Mouse (Mus musculus): ENCODE measurements at regions not wholly inside any gene's neighbourhood (a gene's known extent, or its start where the extent isn't known, plus 50 kb on each side); places are given as distances from the start of the nearest gene placed in this dataset.

DNA sequence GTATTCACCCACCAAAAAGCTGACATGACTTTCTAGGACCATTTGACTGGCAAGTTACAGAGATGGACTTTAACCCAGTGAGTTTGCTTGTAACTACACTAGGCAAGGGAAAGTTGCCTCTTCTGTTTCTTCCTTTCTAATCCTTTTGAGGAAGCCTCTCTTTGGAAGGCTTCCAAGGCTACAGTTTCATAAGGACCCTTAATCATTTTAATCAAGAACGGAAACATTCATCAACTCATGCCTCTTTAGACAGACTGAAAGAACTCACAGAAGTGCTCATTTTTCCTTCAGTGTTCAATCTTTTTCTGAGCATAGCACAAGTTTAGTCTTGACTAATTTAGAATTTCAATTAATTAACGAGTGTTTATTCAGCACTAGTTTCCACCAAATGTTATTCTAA is 84.2 kb downstream of the Ddx1 start:
- no peaks in the 10 kb centered on the region for H3K4me1 ChIP-seq (ENCODE audit: control insufficient read depth, low read depth, low read length)
- H3K9ac ChIP-seq (ENCODE audit: low read depth, low read length) = no peak overlapping the region
- H3K27ac ChIP-seq (ENCODE audit: low read length) = no peak overlapping the region
- WGBS (ENCODE audit: insufficient replicate concordance) = 61% methylated on average over 2 of the region's 2 CpGs
- no peaks in the 10 kb centered on the region for H3K36me3 ChIP-seq (ENCODE audit: control insufficient read depth, insufficient read depth)
- no peak for ATAC-seq (ENCODE audit: low read depth)
- H3K4me3 ChIP-seq (ENCODE audit: low read depth, low read length) = no peak overlapping the region
- no peaks in the 10 kb centered on the region for H3K9me3 ChIP-seq (replicated peaks; ENCODE audit: control insufficient read depth, low read length)
- H3K27me3 ChIP-seq (ENCODE audit: control insufficient read depth, insufficient read depth, low read depth, low read length) = no peaks in the 10 kb centered on the region
- H3K4me2 ChIP-seq (ENCODE audit: low read depth, low read length) = no peak overlapping the region

DNA sequence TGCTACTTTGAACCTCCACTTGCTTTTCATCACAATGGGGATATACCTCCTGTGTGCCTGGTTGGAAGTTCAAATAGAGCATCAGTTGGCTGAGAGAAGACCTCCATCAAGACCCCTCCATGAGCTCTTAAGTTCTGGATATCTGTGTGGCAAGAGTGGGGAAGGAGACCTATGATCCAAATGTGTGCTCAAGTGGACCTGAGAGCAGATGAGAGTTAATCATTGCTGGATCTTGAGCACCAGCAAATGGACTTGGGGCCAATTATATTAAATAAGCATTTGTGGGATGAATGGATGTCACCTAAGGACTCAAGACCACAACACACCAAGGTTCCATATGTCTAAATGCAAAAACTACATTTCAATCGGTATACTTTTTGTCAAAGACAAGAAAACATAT is 88.0 kb downstream of the Ddx1 start:
- Histone ChIP-seq H3K36me3 (ENCODE audit: control insufficient read depth, insufficient read depth) (no peaks in the 10 kb centered on the region), H3K27me3 (ENCODE audit: control insufficient read depth, insufficient read depth, low read depth, low read length) (no peaks in the 10 kb centered on the region), H3K9me3 (replicated peaks; ENCODE audit: control insufficient read depth, low read length) (no peaks in the 10 kb centered on the region), H3K4me1 (ENCODE audit: control insufficient read depth, low read depth, low read length) (no peaks in the 10 kb centered on the region), H3K4me3 (ENCODE audit: low read depth, low read length) (no peak overlapping the region), H3K27ac (ENCODE audit: low read length) (no peak overlapping the region), H3K9ac (ENCODE audit: low read depth, low read length) (no peak overlapping the region), H3K4me2 (ENCODE audit: low read depth, low read length) (no peak overlapping the region)
- WGBS (ENCODE audit: insufficient replicate concordance) = 67% methylated on average over 1 of the region's 1 CpGs
- no peak for ATAC-seq (ENCODE audit: low read depth)

- H3K9ac ChIP-seq (ENCODE audit: low read depth, low read length) = no peak overlapping the region
Observed at GRCm38 (mm10) chr12:13159346-13160055, 89.5 kb downstream of the Ddx1 start.

DNA sequence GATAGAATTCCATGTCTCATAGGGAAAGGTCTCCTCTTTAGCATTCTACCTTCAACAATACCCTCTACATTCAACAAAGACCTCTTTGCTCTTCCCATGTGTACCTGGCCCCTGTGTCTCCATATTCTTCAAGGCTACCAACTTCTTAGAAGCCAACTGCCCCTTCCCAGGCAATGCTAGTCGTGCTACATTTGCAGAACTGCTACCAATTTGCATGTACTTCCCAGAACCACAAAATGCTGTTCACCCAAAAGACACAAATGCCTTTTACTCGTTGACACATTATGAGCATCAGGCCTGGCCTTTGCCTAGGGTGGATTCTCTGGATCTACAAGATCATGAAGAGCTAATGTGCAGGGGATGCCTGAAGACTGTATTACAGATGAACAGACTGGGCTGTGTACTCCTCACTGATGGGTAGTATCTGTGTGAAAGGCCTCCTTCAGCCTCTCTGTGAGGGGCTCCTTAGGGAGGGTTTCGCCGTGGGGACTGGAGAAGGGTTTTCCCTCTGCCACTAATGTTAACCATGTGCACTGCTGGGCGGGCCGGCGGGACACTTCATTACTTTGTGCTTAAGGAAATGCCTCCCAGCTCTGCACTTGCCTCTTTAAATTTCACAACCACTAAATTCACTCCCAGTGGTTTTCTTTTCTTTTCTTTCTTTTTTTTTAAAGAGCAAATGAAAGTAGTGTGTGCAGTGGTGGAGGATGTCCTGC is 91.2 kb downstream of the Ddx1 start:
- H3K27me3 ChIP-seq (ENCODE audit: control insufficient read depth, insufficient read depth, low read depth, low read length) = no peaks in the 10 kb centered on the region
- no peak overlapping the region for H3K4me3 ChIP-seq (ENCODE audit: low read depth, low read length)
- H3K4me1 ChIP-seq (ENCODE audit: control insufficient read depth, low read depth, low read length) = no peaks in the 10 kb centered on the region
- no peaks in the 10 kb centered on the region for H3K9me3 ChIP-seq (replicated peaks; ENCODE audit: control insufficient read depth, low read length)
- no peak for ATAC-seq (ENCODE audit: low read depth)
- H3K27ac ChIP-seq (ENCODE audit: low read length) = no peak overlapping the region
- H3K4me2 ChIP-seq (ENCODE audit: low read depth, low read length) = no peak overlapping the region
- H3K9ac ChIP-seq (ENCODE audit: low read depth, low read length) = no peak overlapping the region
- H3K36me3 ChIP-seq (ENCODE audit: control insufficient read depth, insufficient read depth) = no peaks in the 10 kb centered on the region
- 63% methylated on average over 7 of the region's 7 CpGs for WGBS (ENCODE audit: insufficient replicate concordance)

More at GRCm38 (mm10) chr12:13159346-13160055, 89.5 kb downstream of the Ddx1 start:
- Histone ChIP-seq H3K36me3 (ENCODE audit: control insufficient read depth, insufficient read depth) (no peaks in the 10 kb centered on the region), H3K4me3 (ENCODE audit: low read depth, low read length) (no peak overlapping the region), H3K4me1 (ENCODE audit: control insufficient read depth, low read depth, low read length) (no peaks in the 10 kb centered on the region), H3K27me3 (ENCODE audit: control insufficient read depth, insufficient read depth, low read depth, low read length) (no peaks in the 10 kb centered on the region), H3K27ac (ENCODE audit: low read length) (no peak overlapping the region), H3K9me3 (replicated peaks; ENCODE audit: control insufficient read depth, low read length) (no peaks in the 10 kb centered on the region), H3K4me2 (ENCODE audit: low read depth, low read length) (no peak overlapping the region)
- ATAC-seq (ENCODE audit: low read depth) = no peak

DNA sequence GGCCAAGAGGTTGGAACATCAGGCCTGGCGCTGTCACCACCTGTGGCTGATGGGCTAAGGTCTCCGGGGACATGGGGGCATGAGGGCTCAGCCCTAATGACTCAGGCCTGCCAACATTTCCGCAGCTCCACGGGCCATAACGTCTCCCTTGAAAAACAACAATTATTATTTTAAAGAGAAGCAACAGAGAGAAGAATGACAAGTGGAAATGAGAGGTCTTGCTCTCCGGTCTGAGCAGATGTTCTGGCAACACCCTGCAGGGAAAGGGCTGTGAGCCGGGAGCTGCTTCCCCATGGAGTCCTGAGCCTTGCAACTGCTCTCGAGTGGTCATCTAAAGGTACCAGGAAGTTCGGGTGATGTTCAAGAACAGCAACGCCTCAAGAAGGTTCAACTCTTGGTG is 91.9 kb downstream of the Ddx1 start:
- Histone ChIP-seq H3K9ac (ENCODE audit: low read depth, low read length) (no peak overlapping the region), H3K27ac (ENCODE audit: low read length) (no peak overlapping the region), H3K27me3 (ENCODE audit: control insufficient read depth, insufficient read depth, low read depth, low read length) (no peaks in the 10 kb centered on the region), H3K4me2 (ENCODE audit: low read depth, low read length) (no peak overlapping the region), H3K4me3 (ENCODE audit: low read depth, low read length) (no peak overlapping the region), H3K36me3 (ENCODE audit: control insufficient read depth, insufficient read depth) (no peaks in the 10 kb centered on the region), H3K9me3 (replicated peaks; ENCODE audit: control insufficient read depth, low read length) (no peaks in the 10 kb centered on the region), H3K4me1 (ENCODE audit: control insufficient read depth, low read depth, low read length) (no peaks in the 10 kb centered on the region)
- no peak for ATAC-seq (ENCODE audit: low read depth)
- 62% methylated on average over 10 of the region's 10 CpGs for WGBS (ENCODE audit: insufficient replicate concordance)

DNA sequence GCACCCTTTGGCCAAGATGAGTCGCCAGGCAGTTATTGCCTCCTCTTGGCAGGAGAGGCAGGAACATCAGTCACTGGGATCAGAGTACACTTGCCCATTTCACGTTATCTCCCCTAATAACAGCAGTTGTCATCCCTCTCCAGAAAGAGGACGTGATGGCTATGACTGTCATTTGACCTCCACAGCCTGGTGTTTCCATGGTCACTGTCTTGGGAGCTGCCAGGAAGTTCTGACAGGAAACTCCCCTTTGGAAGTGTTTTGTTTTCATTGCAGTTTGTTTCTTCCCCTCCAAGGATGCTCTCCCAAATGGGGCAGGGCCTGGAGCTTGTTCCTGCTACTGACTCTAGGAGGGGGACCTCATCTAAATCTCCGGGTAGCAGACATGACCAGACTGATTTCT is 98.3 kb downstream of the Ddx1 start:
- Histone ChIP-seq H3K27me3 (ENCODE audit: control insufficient read depth, insufficient read depth, low read depth, low read length) (no peaks in the 10 kb centered on the region), H3K9ac (ENCODE audit: low read depth, low read length) (no peak overlapping the region), H3K4me1 (ENCODE audit: control insufficient read depth, low read depth, low read length) (no peaks in the 10 kb centered on the region), H3K27ac (ENCODE audit: low read length) (no peak overlapping the region), H3K4me3 (ENCODE audit: low read depth, low read length) (no peak overlapping the region), H3K4me2 (ENCODE audit: low read depth, low read length) (no peak overlapping the region), H3K36me3 (ENCODE audit: control insufficient read depth, insufficient read depth) (no peaks in the 10 kb centered on the region), H3K9me3 (replicated peaks; ENCODE audit: control insufficient read depth, low read length) (no peaks in the 10 kb centered on the region)
- ATAC-seq (ENCODE audit: low read depth) = no peak; the same call in 1 of the 2 replicates
- 32% methylated on average over 4 of the region's 4 CpGs for WGBS (ENCODE audit: insufficient replicate concordance)

DNA sequence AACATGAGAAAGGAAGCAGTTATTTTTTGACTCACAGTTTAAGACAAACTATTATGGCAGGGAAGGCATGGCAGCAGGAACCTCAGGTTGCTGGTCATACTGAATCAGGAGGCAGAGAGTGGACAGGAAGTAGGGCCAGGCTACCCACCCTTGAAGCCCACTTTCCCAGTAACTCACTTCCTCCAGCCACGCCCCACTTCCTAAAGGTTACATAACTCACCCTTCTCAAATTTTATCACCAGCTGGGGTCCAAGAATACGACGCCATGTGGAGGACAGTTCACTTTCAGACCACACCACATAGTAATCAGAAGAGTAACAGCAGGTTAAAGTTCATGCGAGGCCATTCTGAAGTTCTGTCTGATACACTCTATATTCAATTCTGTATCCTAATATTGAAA is 101.8 kb downstream of the Ddx1 start:
- Histone ChIP-seq H3K27ac (ENCODE audit: low read length) (no peak overlapping the region), H3K4me1 (ENCODE audit: control insufficient read depth, low read depth, low read length) (no peaks in the 10 kb centered on the region), H3K4me3 (ENCODE audit: low read depth, low read length) (no peak overlapping the region), H3K27me3 (ENCODE audit: control insufficient read depth, insufficient read depth, low read depth, low read length) (no peaks in the 10 kb centered on the region), H3K9ac (ENCODE audit: low read depth, low read length) (no peak overlapping the region), H3K9me3 (replicated peaks; ENCODE audit: control insufficient read depth, low read length) (no peaks in the 10 kb centered on the region), H3K36me3 (ENCODE audit: control insufficient read depth, insufficient read depth) (no peaks in the 10 kb centered on the region), H3K4me2 (ENCODE audit: low read depth, low read length) (no peak overlapping the region)
- ATAC-seq (ENCODE audit: low read depth) = no peak
- 41% methylated on average over 4 of the region's 4 CpGs for WGBS (ENCODE audit: insufficient replicate concordance)

GRCm38 (mm10) chr12:13145186-13146115 is 103.6 kb downstream of the Ddx1 start:
- peak; percentile 55 for ATAC-seq (ENCODE audit: low read depth)
- Histone ChIP-seq H3K4me2 (ENCODE audit: low read depth, low read length) (no peak overlapping the region), H3K27me3 (ENCODE audit: control insufficient read depth, insufficient read depth, low read depth, low read length) (no peaks in the 10 kb centered on the region), H3K9me3 (replicated peaks; ENCODE audit: control insufficient read depth, low read length) (no peaks in the 10 kb centered on the region), H3K9ac (ENCODE audit: low read depth, low read length) (no peak overlapping the region), H3K4me1 (ENCODE audit: control insufficient read depth, low read depth, low read length) (no peaks in the 10 kb centered on the region), H3K4me3 (ENCODE audit: low read depth, low read length) (no peak overlapping the region), H3K36me3 (ENCODE audit: control insufficient read depth, insufficient read depth) (no peaks in the 10 kb centered on the region), H3K27ac (ENCODE audit: low read length) (no peak overlapping the region)
- WGBS (ENCODE audit: insufficient replicate concordance) = 26% methylated on average over 10 of the region's 10 CpGs

DNA sequence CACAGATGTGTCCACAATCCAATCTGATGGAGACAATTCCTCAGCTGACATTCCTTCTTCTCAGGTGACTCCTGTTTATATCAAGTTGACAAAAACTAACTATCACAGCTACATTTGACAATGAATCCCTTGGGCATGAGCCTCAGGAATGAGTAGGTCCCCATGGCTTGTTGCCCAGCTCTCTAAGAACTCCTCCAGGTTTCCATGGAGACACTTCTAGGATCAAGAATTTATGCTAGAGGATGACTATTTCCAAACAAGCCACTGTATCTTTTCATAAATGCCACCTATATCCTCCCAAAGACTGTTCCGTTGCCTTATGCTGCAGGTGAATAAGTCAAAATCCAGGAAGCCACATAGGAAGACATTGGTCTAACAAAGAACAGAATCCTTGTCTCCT is 104.3 kb downstream of the Ddx1 start:
- Histone ChIP-seq H3K36me3 (ENCODE audit: control insufficient read depth, insufficient read depth) (no peaks in the 10 kb centered on the region), H3K27ac (ENCODE audit: low read length) (no peak overlapping the region), H3K9me3 (replicated peaks; ENCODE audit: control insufficient read depth, low read length) (no peaks in the 10 kb centered on the region), H3K4me3 (ENCODE audit: low read depth, low read length) (no peak overlapping the region), H3K27me3 (ENCODE audit: control insufficient read depth, insufficient read depth, low read depth, low read length) (no peaks in the 10 kb centered on the region), H3K9ac (ENCODE audit: low read depth, low read length) (no peak overlapping the region), H3K4me1 (ENCODE audit: control insufficient read depth, low read depth, low read length) (no peaks in the 10 kb centered on the region), H3K4me2 (ENCODE audit: low read depth, low read length) (no peak overlapping the region)
- WGBS (ENCODE audit: insufficient replicate concordance) = 70% methylated on average over 1 of the region's 1 CpGs
- no peak for ATAC-seq (ENCODE audit: low read depth)

Measured in liver, embryonic 16.5 days (tissue).